Mouse (Mus musculus) cortical plate, adult 2 months (tissue): Measurements from ENCODE around the gene Trmt10c.

Experiments
- CTCF ChIP-seq: fragments of 200-500 bp; IDR thresholded peaks from 2 replicates; pipeline ENCODE4 v1.5.1; 2011; ENCODE audit warnings: mild to moderate bottlenecking, control low read depth, low read length; ENCODE audit not compliant: insufficient read depth; ENCODE audit errors: extremely low read depth
- POLR2A ChIP-seq: fragments of 200-500 bp; IDR thresholded peaks from 2 replicates; pipeline ENCODE4 v1.6.1; 2011; ENCODE audit warnings: mild to moderate bottlenecking, low read length, control low read depth; ENCODE audit not compliant: insufficient read depth; ENCODE audit errors: extremely low read depth

- TF ChIP-seq CTCF (no peak), POLR2A (no peak)
These were observed 18.3 kb upstream of the Trmt10c start for GRCm38 (mm10) chr16:56055911-56056310.
